Mouse (Mus musculus): ENCODE results near the gene Ctnna3. TPM values are rescaled to one million over a fixed set of nuclear protein-coding genes. Genes with fewer than 3 reads are reported as not detected.

Gene Ctnna3
- polyA plus RNA-seq, 1 experiment, result 0.25 TPM

GRCm38 (mm10) chr10:64483281-64483680, 1053.4 kb downstream of the Ctnna3 start:
- TF ChIP-seq CTCF (IDR thresholded peaks at IDR 0.05; ENCODE audit: borderline replicate concordance, extremely low read depth, insufficient read depth, insufficient read length) (no peak), POLR2A (IDR thresholded peaks at IDR 0.05; ENCODE audit: borderline replicate concordance, extremely low read depth, insufficient read depth, insufficient read length, poor library complexity, severe bottlenecking) (no peak)
- no peak for DNase-seq (ENCODE audit: low read depth)

- no peak for TF ChIP-seq CTCF (IDR thresholded peaks at IDR 0.05; ENCODE audit: borderline replicate concordance, extremely low read depth, insufficient read depth, insufficient read length)
- no peak for TF ChIP-seq POLR2A (IDR thresholded peaks at IDR 0.05; ENCODE audit: borderline replicate concordance, extremely low read depth, insufficient read depth, insufficient read length, poor library complexity, severe bottlenecking)
- no peak for DNase-seq (ENCODE audit: low read depth)
Measured at GRCm38 (mm10) chr10:64489471-64489870, 1059.6 kb downstream of the Ctnna3 start.

- peak; percentile 79 for DNase-seq (ENCODE audit: low read depth)
Measured at GRCm38 (mm10) chr10:64543647-64544046, 1113.7 kb downstream of the Ctnna3 start.

GRCm38 (mm10) chr10:64544389-64544788, 1114.5 kb downstream of the Ctnna3 start:
- DNase-seq (ENCODE audit: low read depth), result peak; percentile 75
- TF ChIP-seq POLR2A (IDR thresholded peaks at IDR 0.05; ENCODE audit: borderline replicate concordance, extremely low read depth, insufficient read depth, insufficient read length, poor library complexity, severe bottlenecking) (no peak), CTCF (IDR thresholded peaks at IDR 0.05; ENCODE audit: borderline replicate concordance, extremely low read depth, insufficient read depth, insufficient read length) (no peak)

More at GRCm38 (mm10) chr10:64543647-64544046, 1113.7 kb downstream of the Ctnna3 start:
- TF ChIP-seq POLR2A (IDR thresholded peaks at IDR 0.05; ENCODE audit: borderline replicate concordance, extremely low read depth, insufficient read depth, insufficient read length, poor library complexity, severe bottlenecking) (no peak), CTCF (IDR thresholded peaks at IDR 0.05; ENCODE audit: borderline replicate concordance, extremely low read depth, insufficient read depth, insufficient read length) (no peak)

- no peak for DNase-seq (ENCODE audit: low read depth)
- TF ChIP-seq CTCF (IDR thresholded peaks at IDR 0.05; ENCODE audit: borderline replicate concordance, extremely low read depth, insufficient read depth, insufficient read length) (no peak), POLR2A (IDR thresholded peaks at IDR 0.05; ENCODE audit: borderline replicate concordance, extremely low read depth, insufficient read depth, insufficient read length, poor library complexity, severe bottlenecking) (no peak)
Measured at GRCm38 (mm10) chr10:64571311-64571710, 1141.4 kb downstream of the Ctnna3 start.

GRCm38 (mm10) chr10:64588116-64588515, 1158.2 kb downstream of the Ctnna3 start:
- TF ChIP-seq CTCF (IDR thresholded peaks at IDR 0.05; ENCODE audit: borderline replicate concordance, extremely low read depth, insufficient read depth, insufficient read length) (no peak), POLR2A (IDR thresholded peaks at IDR 0.05; ENCODE audit: borderline replicate concordance, extremely low read depth, insufficient read depth, insufficient read length, poor library complexity, severe bottlenecking) (no peak)
- peak; percentile 63 for DNase-seq (ENCODE audit: low read depth)

- DNase-seq (ENCODE audit: low read depth), result peak; percentile 21
- no peak for TF ChIP-seq CTCF (IDR thresholded peaks at IDR 0.05; ENCODE audit: borderline replicate concordance, extremely low read depth, insufficient read depth, insufficient read length)
- TF ChIP-seq POLR2A (IDR thresholded peaks at IDR 0.05; ENCODE audit: borderline replicate concordance, extremely low read depth, insufficient read depth, insufficient read length, poor library complexity, severe bottlenecking), result no peak
Measured at GRCm38 (mm10) chr10:64636760-64637159, 1206.9 kb downstream of the Ctnna3 start.

GRCm38 (mm10) chr10:64639061-64639460, 1209.2 kb downstream of the Ctnna3 start:
- DNase-seq (ENCODE audit: low read depth), result peak; percentile 40
- TF ChIP-seq CTCF (IDR thresholded peaks at IDR 0.05; ENCODE audit: borderline replicate concordance, extremely low read depth, insufficient read depth, insufficient read length) (no peak), POLR2A (IDR thresholded peaks at IDR 0.05; ENCODE audit: borderline replicate concordance, extremely low read depth, insufficient read depth, insufficient read length, poor library complexity, severe bottlenecking) (no peak)

GRCm38 (mm10) chr10:64641093-64641492, 1211.2 kb downstream of the Ctnna3 start:
- TF ChIP-seq POLR2A (IDR thresholded peaks at IDR 0.05; ENCODE audit: borderline replicate concordance, extremely low read depth, insufficient read depth, insufficient read length, poor library complexity, severe bottlenecking), result no peak
- no peak for TF ChIP-seq CTCF (IDR thresholded peaks at IDR 0.05; ENCODE audit: borderline replicate concordance, extremely low read depth, insufficient read depth, insufficient read length)
- no peak for DNase-seq (ENCODE audit: low read depth)

- no peak for TF ChIP-seq POLR2A (IDR thresholded peaks at IDR 0.05; ENCODE audit: borderline replicate concordance, extremely low read depth, insufficient read depth, insufficient read length, poor library complexity, severe bottlenecking)
- TF ChIP-seq CTCF (IDR thresholded peaks at IDR 0.05; ENCODE audit: borderline replicate concordance, extremely low read depth, insufficient read depth, insufficient read length), result no peak
- DNase-seq (ENCODE audit: low read depth), result peak; percentile 55
Measured at GRCm38 (mm10) chr10:64641576-64641975, 1211.7 kb downstream of the Ctnna3 start.

- TF ChIP-seq CTCF (IDR thresholded peaks at IDR 0.05; ENCODE audit: borderline replicate concordance, extremely low read depth, insufficient read depth, insufficient read length) (no peak), POLR2A (IDR thresholded peaks at IDR 0.05; ENCODE audit: borderline replicate concordance, extremely low read depth, insufficient read depth, insufficient read length, poor library complexity, severe bottlenecking) (no peak)
- DNase-seq (ENCODE audit: low read depth), result no peak
Measured at GRCm38 (mm10) chr10:64643976-64644375, 1214.1 kb downstream of the Ctnna3 start.

GRCm38 (mm10) chr10:64661190-64661589, 1231.3 kb downstream of the Ctnna3 start:
- DNase-seq (ENCODE audit: low read depth), result peak; percentile 50
- TF ChIP-seq CTCF (IDR thresholded peaks at IDR 0.05; ENCODE audit: borderline replicate concordance, extremely low read depth, insufficient read depth, insufficient read length), result no peak
- TF ChIP-seq POLR2A (IDR thresholded peaks at IDR 0.05; ENCODE audit: borderline replicate concordance, extremely low read depth, insufficient read depth, insufficient read length, poor library complexity, severe bottlenecking), result no peak

All from brain, embryonic 14.5 days (tissue).